Mouse (Mus musculus) megakaryocyte, embryonic 14.5 days (primary cell): ENCODE measurements around the gene Gm19402. TPM values are rescaled to one million over a fixed set of nuclear protein-coding genes. Genes with fewer than 3 reads are reported as not detected.

Source experiments
- H3K27me3 ChIP-seq: replicated peaks from 2 replicates; pipeline ENCODE3; 2012; ENCODE audit warnings: inconsistent platforms
- H3K36me3 ChIP-seq: replicated peaks from 2 replicates; pipeline ENCODE3; 2012; ENCODE audit warnings: low read length, inconsistent platforms, mixed read lengths
- H3K4me1 ChIP-seq: 2 replicates; pipeline ENCODE4 v1.6.1; 2012; ENCODE audit warnings: inconsistent platforms
- H3K4me3 ChIP-seq: replicated peaks from 2 replicates; pipeline ENCODE3; 2012; ENCODE audit warnings: moderate library complexity, mild to moderate bottlenecking, inconsistent platforms
- H3K9me3 ChIP-seq: 2 replicates; pipeline ENCODE4 v1.6.1; 2012; ENCODE audit warnings: inconsistent platforms
- FLI1 ChIP-seq: IDR thresholded peaks from 2 replicates; pipeline ENCODE4 v1.6.1; 2012; ENCODE audit warnings: low read length, inconsistent platforms, mixed read lengths
- GATA1 ChIP-seq: IDR thresholded peaks from 3 replicates; pipeline ENCODE4 v1.6.1; 2012; ENCODE audit warnings: mixed read lengths, low read length, inconsistent platforms, borderline replicate concordance
- polyA plus RNA-seq: library from polyadenylated mRNA; stranded (reverse); fragments of >175 nt; gene quantifications from 2 replicates; pipeline ENCODE4 v1.2.3, GENCODE M21; 2012; ENCODE audit warnings: low replicate concordance; ENCODE audit not compliant: insufficient read depth

The Gm19402 gene
- polyA plus RNA-seq, 1 experiment, result not detected

DNA sequence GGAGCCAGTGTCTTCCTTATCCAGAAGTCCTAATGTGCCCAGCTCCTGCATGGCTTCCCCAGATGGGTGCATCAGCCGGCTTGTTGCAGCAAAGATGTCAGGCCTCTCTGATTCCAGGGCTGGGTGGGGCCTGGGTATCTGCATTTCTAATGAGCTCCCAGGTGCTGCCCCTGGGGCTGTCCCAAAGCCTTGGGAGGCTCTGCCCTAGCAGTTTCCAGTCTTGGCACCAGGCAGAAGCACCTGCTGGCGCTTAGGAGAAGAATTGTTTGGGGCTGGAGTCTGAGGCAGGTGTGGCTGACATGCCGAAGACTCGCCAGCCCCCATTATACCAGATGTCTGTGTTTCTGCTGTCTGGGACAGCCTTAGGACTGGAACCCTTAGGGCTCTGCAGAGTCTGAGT, 19.8 kb downstream of the Gm19402 start:
- no peak overlapping the region for H3K4me3 ChIP-seq
- H3K27me3 ChIP-seq, result peaks cover 61% of the 10 kb centered on the region
- peaks cover 7% of the 10 kb centered on the region for H3K4me1 ChIP-seq
- H3K36me3 ChIP-seq, result no peaks in the 10 kb centered on the region
- no peak for TF ChIP-seq FLI1
- no peak for TF ChIP-seq GATA1
- H3K9me3 ChIP-seq, result peaks cover 3% of the 10 kb centered on the region; the same call in 1 of the 2 replicates

DNA sequence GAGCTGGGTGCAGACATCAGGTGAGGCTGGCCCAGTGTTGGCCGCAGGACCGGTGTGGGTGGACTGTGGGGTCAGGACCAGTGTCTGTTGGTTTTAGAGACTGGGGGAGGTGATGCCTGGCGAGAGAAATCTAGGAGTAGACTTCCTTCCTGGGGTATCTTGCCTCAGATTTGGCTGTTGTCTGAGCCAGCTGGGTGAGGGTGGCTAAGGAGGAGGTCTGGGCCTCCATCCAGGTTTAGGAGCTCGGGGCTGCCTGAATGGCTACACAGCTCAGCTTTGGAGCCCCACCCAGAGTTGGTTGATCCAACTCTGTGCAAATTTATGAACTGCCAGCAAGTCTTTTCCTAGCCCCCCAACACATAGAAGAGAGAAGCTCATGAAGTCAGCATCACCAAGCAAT, 23.2 kb downstream of the Gm19402 start:
- Histone ChIP-seq H3K4me3 (no peak overlapping the region), H3K4me1 (peaks cover 11% of the 10 kb centered on the region), H3K27me3 (peaks cover 59% of the 10 kb centered on the region), H3K9me3 (peaks cover 3% of the 10 kb centered on the region; the same call in 1 of the 2 replicates), H3K36me3 (no peaks in the 10 kb centered on the region)
- TF ChIP-seq GATA1 (no peak), FLI1 (no peak)

DNA sequence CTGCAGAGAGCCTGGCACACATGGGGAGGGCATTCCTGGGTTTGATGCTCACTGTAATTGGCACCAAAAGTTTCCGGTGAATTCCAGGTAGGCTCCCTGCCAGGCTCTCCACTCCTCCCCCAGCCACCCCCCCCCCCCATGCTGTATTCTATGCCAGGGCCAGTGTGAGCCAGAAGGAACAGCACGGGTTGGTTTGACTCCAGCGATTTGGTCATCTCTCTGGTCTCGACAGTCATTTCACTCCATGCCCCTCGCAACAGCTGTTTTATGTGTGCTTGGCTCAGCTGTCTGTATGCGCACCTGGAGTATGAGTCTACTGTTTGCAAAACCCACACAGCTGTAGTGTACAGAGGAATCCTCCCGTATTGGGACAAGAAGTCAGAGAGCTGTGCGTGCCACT, 24.2 kb downstream of the Gm19402 start:
- peaks cover 6% of the 10 kb centered on the region for H3K4me1 ChIP-seq
- no peak for TF ChIP-seq FLI1
- TF ChIP-seq GATA1, result no peak
- H3K27me3 ChIP-seq, result peaks cover 65% of the 10 kb centered on the region
- no peaks in the 10 kb centered on the region for H3K36me3 ChIP-seq
- H3K4me3 ChIP-seq, result no peak overlapping the region
- H3K9me3 ChIP-seq, result peaks cover 3% of the 10 kb centered on the region; the same call in 1 of the 2 replicates

DNA sequence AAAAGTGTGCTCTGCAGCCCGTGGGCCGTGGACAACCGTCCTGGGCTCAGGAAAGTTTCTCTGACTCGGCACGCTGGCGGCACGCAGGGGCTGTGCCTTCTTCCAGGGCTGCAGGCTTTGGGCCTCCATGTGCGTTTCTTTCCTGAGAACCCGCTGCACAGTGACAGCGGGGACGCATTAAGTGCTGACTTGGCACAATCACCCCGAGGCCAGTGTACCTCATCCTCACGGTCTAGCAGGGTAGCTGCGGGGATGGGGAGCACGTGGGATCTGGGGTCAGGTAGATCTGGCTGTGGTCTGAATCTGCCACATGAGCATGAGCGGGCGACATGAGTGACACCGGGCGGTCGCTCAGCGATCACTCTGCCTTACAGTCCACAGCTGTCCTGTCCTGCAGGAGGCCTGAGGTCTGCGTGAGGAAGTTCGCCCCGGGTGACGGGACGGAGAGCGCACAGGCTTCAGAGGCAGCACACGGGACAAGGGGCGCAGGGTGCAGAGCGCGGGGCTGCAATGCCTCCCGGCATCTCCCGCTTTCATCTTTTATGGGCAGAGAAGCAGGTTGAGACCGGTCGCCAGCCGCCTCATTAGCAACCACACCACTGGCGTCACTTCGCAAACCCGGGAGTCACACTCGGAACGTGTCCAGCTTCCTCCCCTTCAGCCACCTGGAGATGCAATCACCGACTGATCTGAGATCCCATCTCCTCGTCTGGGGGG, 26.4 kb downstream of the Gm19402 start:
- TF ChIP-seq FLI1, result no peak
- no peak for TF ChIP-seq GATA1
- H3K27me3 ChIP-seq, result peaks cover 72% of the 10 kb centered on the region

DNA sequence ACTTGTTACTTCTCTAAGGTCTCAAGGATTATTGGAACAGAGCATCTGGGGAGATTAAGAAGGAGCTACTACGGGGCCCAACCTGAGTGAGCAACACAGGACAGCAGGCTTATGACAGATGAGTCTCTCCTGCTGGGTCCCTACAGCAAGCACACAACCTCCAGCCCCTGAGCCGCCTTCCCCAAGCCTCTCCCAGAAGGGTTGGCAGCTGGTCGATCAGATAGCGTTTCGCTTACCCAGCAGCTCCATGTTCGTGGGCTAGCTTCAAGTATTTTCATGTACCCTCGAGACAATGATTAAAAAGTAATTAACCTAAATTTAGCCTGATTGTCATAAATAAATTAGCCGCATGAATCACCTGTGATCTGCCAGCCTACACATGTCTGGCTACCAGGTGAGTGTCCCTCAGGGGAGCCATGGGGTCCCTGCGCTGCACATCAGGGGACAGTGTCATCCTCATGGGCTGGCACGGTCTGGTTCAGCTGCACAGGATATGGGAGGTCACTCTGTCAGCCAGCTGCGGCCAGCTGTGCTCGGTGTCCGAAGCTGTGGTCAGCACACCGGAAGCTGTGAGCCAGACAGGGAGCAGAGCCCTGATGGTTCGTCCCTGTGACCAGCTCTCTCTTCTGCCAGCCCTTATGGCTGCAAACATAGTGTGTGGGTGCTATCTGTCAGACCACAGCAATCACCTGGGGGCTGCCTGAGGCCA, 32.1 kb downstream of the Gm19402 start:
- no peak for TF ChIP-seq GATA1
- no peak for TF ChIP-seq FLI1
- Histone ChIP-seq H3K4me3 (peak overlapping the region; percentile 57), H3K4me1 (peaks cover 6% of the 10 kb centered on the region; the same call in 1 of the 2 replicates), H3K9me3 (peaks cover 41% of the 10 kb centered on the region), H3K36me3 (no peaks in the 10 kb centered on the region), H3K27me3 (peaks cover 53% of the 10 kb centered on the region)

More for the DNA sequence above, 26.4 kb downstream of the Gm19402 start:
- Histone ChIP-seq H3K9me3 (peaks cover 25% of the 10 kb centered on the region), H3K36me3 (no peaks in the 10 kb centered on the region), H3K4me1 (peaks cover 4% of the 10 kb centered on the region; the same call in 1 of the 2 replicates), H3K4me3 (peak overlapping the region; percentile 21)

DNA sequence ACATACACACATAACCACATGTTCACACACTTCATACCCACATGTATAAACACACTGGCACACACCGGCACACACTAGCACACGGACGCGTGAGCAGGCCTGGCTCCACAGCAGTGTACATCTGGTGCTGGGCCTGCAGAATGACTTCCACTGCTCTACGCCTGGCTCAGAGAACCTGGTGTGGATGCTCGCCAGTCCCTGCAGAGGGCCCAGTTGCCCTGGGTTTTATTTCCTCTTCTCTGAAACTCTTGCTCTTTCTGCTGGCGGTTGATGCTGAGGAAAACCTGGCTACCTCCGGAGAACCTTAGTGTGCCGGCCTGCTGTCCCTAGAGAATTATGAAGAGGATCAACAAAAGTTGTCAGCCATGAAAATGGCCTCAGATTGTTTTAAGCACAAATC, 38.5 kb downstream of the Gm19402 start:
- Histone ChIP-seq H3K36me3 (peaks cover 9% of the 10 kb centered on the region), H3K27me3 (peaks cover 18% of the 10 kb centered on the region), H3K4me3 (peak overlapping the region; percentile 23), H3K4me1 (peaks cover 18% of the 10 kb centered on the region), H3K9me3 (peaks cover 13% of the 10 kb centered on the region)
- no peak for TF ChIP-seq GATA1
- no peak for TF ChIP-seq FLI1

DNA sequence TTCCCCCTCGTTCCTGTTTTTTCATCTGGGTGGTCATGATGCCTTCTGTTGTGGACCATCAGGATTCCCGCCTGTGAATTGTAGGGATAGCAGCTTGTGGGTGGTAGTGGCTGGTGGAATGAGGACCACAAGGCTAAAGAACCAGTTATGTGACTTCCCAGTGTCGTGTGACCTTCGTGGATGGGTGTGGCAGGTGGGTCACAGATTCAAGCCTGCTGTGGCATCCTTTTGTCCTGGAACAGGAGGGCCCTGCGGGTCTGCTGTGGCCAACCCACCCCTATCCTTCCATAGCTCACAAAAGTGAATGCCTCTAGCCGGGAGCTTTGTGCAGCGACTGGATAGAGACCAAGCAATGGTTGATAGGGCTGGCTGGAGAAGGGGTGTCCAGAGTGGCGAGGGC, 42.7 kb downstream of the Gm19402 start:
- TF ChIP-seq GATA1, result no peak
- no peak for TF ChIP-seq FLI1
- Histone ChIP-seq H3K36me3 (peaks cover 51% of the 10 kb centered on the region), H3K4me1 (peaks cover 58% of the 10 kb centered on the region)

DNA sequence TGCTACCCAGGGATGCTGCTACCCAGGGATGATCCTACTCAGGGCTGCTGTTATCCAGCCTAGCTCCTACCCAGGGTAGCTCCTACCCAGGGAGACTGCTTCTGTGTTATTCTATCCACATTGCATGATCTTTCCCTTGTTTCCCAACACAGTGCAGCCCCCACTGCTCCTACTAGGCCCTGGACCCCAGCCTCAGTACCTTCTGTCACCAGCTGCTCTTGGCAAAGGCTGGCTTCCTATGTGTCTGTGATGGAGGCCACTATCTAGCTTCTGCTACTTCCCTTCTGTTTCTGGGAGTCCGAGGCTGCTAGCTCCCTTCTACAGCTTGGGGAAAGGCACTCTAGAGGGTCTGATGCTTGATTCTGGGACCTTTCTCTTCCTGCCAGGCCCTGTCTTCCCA, 43.1 kb downstream of the Gm19402 start:
- Histone ChIP-seq H3K9me3 (no peaks in the 10 kb centered on the region), H3K36me3 (peaks cover 53% of the 10 kb centered on the region), H3K4me3 (no peak overlapping the region), H3K27me3 (peaks cover 5% of the 10 kb centered on the region), H3K4me1 (peaks cover 61% of the 10 kb centered on the region)
- no peak for TF ChIP-seq GATA1
- no peak for TF ChIP-seq FLI1

More for the DNA sequence above, 42.7 kb downstream of the Gm19402 start:
- Histone ChIP-seq H3K9me3 (no peaks in the 10 kb centered on the region), H3K4me3 (no peak overlapping the region), H3K27me3 (peaks cover 5% of the 10 kb centered on the region)

DNA sequence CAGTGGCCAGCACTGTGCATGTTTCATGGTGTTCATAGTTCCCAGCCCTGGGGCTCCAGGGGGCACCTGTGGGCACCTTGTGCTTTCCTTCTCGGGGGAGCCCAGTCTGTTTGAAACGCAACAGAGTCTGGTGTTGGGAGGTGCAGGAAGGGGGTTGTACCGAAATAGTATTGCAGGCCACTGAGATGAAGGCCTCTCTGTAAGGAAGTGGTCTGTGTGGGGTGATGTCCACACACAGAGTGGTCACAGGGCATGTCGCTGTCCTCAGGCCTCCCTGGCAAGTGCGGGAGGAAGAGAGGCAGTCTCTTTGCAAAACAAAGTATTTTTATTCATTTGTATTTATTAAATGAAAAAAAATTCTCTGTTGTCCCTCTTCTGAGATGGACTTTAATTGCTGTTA, 45.0 kb downstream of the Gm19402 start:
- no peak overlapping the region for H3K4me3 ChIP-seq
- H3K9me3 ChIP-seq, result no peaks in the 10 kb centered on the region
- no peak for TF ChIP-seq GATA1
- TF ChIP-seq FLI1, result no peak
- peaks cover 5% of the 10 kb centered on the region for H3K27me3 ChIP-seq
- peaks cover 74% of the 10 kb centered on the region for H3K4me1 ChIP-seq
- H3K36me3 ChIP-seq, result peaks cover 70% of the 10 kb centered on the region

DNA sequence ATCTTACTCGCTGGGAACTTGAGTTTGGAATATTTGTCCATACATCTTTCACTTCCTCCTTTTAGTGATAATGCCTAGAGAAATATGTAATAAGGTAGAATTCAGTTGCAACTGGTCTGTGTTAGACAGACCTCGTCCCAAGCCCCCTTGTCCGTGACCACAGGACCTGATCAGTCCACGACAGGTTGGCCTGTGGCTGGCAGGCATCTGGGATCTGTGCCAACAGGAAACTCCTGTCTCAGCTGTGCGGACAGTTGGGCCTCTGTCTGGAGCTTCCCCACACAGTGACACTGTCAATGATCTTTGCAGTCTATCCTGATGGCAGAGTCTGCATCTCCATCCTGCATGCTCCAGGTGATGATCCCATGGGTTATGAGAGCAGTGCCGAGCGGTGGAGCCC, 47.4 kb downstream of the Gm19402 start:
- no peaks in the 10 kb centered on the region for H3K27me3 ChIP-seq
- TF ChIP-seq FLI1, result no peak
- TF ChIP-seq GATA1, result no peak
- H3K4me3 ChIP-seq, result no peak overlapping the region
- H3K9me3 ChIP-seq, result no peaks in the 10 kb centered on the region
- peaks cover 85% of the 10 kb centered on the region for H3K4me1 ChIP-seq
- peaks cover 92% of the 10 kb centered on the region for H3K36me3 ChIP-seq

Other genes with a start within 250 kb of the Gm19402 start
- gene Fam207a, start 175.0 kb downstream of the Gm19402 start, polyA plus RNA-seq, result 19.5 and 88.9 TPM in 2 replicates
- 35.5 and 120 TPM in 2 replicates for gene Itgb2, start 160.5 kb downstream of the Gm19402 start, polyA plus RNA-seq
- 284 and 814 TPM in 2 replicates for gene Pttg1ip, start 109.0 kb downstream of the Gm19402 start, polyA plus RNA-seq
- gene Sumo3, start 84.7 kb downstream of the Gm19402 start, polyA plus RNA-seq, result 11.6 and 90.7 TPM in 2 replicates
- 9.0 and 23.2 TPM in 2 replicates for gene Gm49325, start 84.6 kb downstream of the Gm19402 start, polyA plus RNA-seq
- 14.2 and 28.4 TPM in 2 replicates for gene Ube2g2, start 68.5 kb downstream of the Gm19402 start, polyA plus RNA-seq
- gene Tspear, start 4.2 kb downstream of the Gm19402 start, polyA plus RNA-seq, result 1.0 and 1.3 TPM in 2 replicates
- gene Gm9508, start 6.5 kb upstream of the Gm19402 start, polyA plus RNA-seq, result not detected in 2 replicates
- not detected in 2 replicates for gene Gm10272, start 15.9 kb upstream of the Gm19402 start, polyA plus RNA-seq
- gene Gm10024, start 20.7 kb upstream of the Gm19402 start, polyA plus RNA-seq, result not detected in 2 replicates
- not detected in 2 replicates for gene Gm10142, start 25.1 kb upstream of the Gm19402 start, polyA plus RNA-seq
- gene Krtap12-1, start 29.8 kb upstream of the Gm19402 start, polyA plus RNA-seq, result not detected in 2 replicates
- not detected in 2 replicates for gene Gm10100, start 35.7 kb upstream of the Gm19402 start, polyA plus RNA-seq
- gene Gm18596, start 51.9 kb upstream of the Gm19402 start, polyA plus RNA-seq, result not detected in 2 replicates
- not detected in 2 replicates for gene Gm9736, start 60.6 kb upstream of the Gm19402 start, polyA plus RNA-seq
- not detected in 2 replicates for gene Gm3233, start 68.9 kb upstream of the Gm19402 start, polyA plus RNA-seq
- not detected in 2 replicates for gene Gm3238, start 80.6 kb upstream of the Gm19402 start, polyA plus RNA-seq
- gene Gm7138, start 86.2 kb upstream of the Gm19402 start, polyA plus RNA-seq, result not detected in 2 replicates
- not detected in 2 replicates for gene Gm3250, start 91.8 kb upstream of the Gm19402 start, polyA plus RNA-seq
- not detected in 2 replicates for gene Gm7137, start 97.4 kb upstream of the Gm19402 start, polyA plus RNA-seq
- not detected in 2 replicates for gene Gm9639, start 104.3 kb upstream of the Gm19402 start, polyA plus RNA-seq
- gene Gm19668, start 108.4 kb upstream of the Gm19402 start, polyA plus RNA-seq, result not detected in 2 replicates
- not detected in 2 replicates for gene Gm9507, start 121.1 kb upstream of the Gm19402 start, polyA plus RNA-seq
- not detected in 2 replicates for gene Gm2696, start 123.9 kb upstream of the Gm19402 start, polyA plus RNA-seq
- not detected in 2 replicates for gene Krtap10-4, start 136.3 kb upstream of the Gm19402 start, polyA plus RNA-seq
- not detected in 2 replicates for gene Krtap10-10, start 145.2 kb upstream of the Gm19402 start, polyA plus RNA-seq
- gene Gm36176, start 156.0 kb upstream of the Gm19402 start, polyA plus RNA-seq, result not detected in 2 replicates
- not detected in 2 replicates for gene Gm10318, start 162.1 kb upstream of the Gm19402 start, polyA plus RNA-seq
- gene Gm3285, start 171.2 kb upstream of the Gm19402 start, polyA plus RNA-seq, result not detected in 2 replicates
- 0.03 TPM in 1 of 2 replicates, not detected in the other for gene Lrrc3, start 211.8 kb upstream of the Gm19402 start, polyA plus RNA-seq